Mouse (Mus musculus) forebrain, embryonic 11.5 days (tissue): ENCODE measurements at regions not wholly inside any gene's neighbourhood (a gene's known extent, or its start where the extent isn't known, plus 50 kb on each side); places are given as distances from the start of the nearest gene placed in this dataset.

Experiments
- ATAC-seq: fragments of 200-750 bp; cut with Nextera tagmentation; replicated peaks from 2 replicates; pipeline ENCODE4 v1.8.0; 2017; ENCODE audit warnings: moderate TSS enrichment; ENCODE audit not compliant: low FRiP score
- DNase-seq: peaks from one replicate; pipeline ENCODE4 v3.0.0-alpha.2; 2017; ENCODE audit warnings: low spot score
- H3K27ac ChIP-seq: fragments of 300-500 bp; sonication (generic); 2 replicates; pipeline ENCODE4 v1.5.1; 2014; ENCODE audit warnings: low read depth, low read length
- H3K27me3 ChIP-seq: fragments of 300-500 bp; sonication (generic); 2 replicates; pipeline ENCODE4 v1.6.1; 2014; ENCODE audit warnings: mild to moderate bottlenecking, low read length, mixed read lengths; ENCODE audit not compliant: control insufficient read depth, insufficient read depth
- H3K36me3 ChIP-seq: fragments of 300-500 bp; sonication (generic); 2 replicates; pipeline ENCODE4 v1.6.1; 2014; ENCODE audit warnings: mild to moderate bottlenecking, low read length, moderate library complexity, mixed read lengths; ENCODE audit not compliant: control insufficient read depth, insufficient read depth
- H3K4me1 ChIP-seq: fragments of 300-500 bp; sonication (generic); replicated peaks from 2 replicates; pipeline ENCODE4 v1.6.1; 2014; ENCODE audit warnings: low read length, mixed read lengths; ENCODE audit not compliant: control insufficient read depth, insufficient read depth
- H3K4me2 ChIP-seq: fragments of 300-500 bp; sonication (generic); 2 replicates; pipeline ENCODE4 v1.6.1; 2014; ENCODE audit warnings: low read depth, mild to moderate bottlenecking, low read length, moderate library complexity, mixed read lengths; ENCODE audit not compliant: severe bottlenecking
- H3K4me3 ChIP-seq: fragments of 300-500 bp; sonication (generic); 2 replicates; pipeline ENCODE4 v1.5.1; 2014; ENCODE audit warnings: low read depth, low read length
- H3K9ac ChIP-seq: fragments of 300-500 bp; sonication (generic); 2 replicates; pipeline ENCODE4 v1.6.1; 2014; ENCODE audit warnings: low read length
- H3K9me3 ChIP-seq: fragments of 300-500 bp; sonication (generic); 2 replicates; pipeline ENCODE4 v1.6.1; 2016; ENCODE audit warnings: low read length, mixed read lengths; ENCODE audit not compliant: control insufficient read depth
- WGBS: fragments of 180-500 bp; shearing (Covaris S2); extraction: QIAGEN DNeasy Blood & Tissue Kit; methylation state at CpG from one replicate; pipeline ENCODE4 v1.1.7; 2014; 5-methylcytosine and 5-hydroxymethylcytosine counted together

GRCm38 (mm10) chr1:125176124-125176937 lies 259.2 kb downstream of the Actr3 start:
- no peaks in the 10 kb centered on the region for H3K9me3 ChIP-seq
- no peak overlapping the region for H3K27ac ChIP-seq
- H3K9ac ChIP-seq: no peak overlapping the region
- H3K27me3 ChIP-seq: no peaks in the 10 kb centered on the region
- H3K36me3 ChIP-seq: no peaks in the 10 kb centered on the region
- DNase-seq (no peak), ATAC-seq (no peak)
- H3K4me2 ChIP-seq: no peak overlapping the region
- WGBS: 91% methylated on average over 15 of the region's 15 CpGs
- H3K4me1 ChIP-seq: no peaks in the 10 kb centered on the region
- H3K4me3 ChIP-seq: no peak overlapping the region

DNA sequence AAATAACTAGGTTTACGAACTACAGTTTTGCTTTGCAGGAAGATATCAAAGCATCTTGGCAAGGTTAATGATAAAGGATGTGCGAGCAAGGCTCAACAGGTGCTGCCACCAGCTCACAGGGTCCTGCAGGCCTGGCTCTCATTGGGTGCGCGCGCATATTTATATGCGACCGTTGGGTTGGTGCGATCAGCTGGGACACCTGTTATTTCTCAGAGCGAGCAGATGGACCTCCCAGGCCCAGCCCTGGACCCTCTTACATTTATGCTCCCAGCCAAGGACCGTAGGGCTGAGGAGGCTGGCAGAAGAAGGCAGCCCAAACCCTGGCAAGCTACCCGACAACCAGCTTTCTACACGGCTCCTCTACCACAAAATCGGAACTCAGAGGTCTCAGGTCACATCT lies 260.8 kb downstream of the Actr3 start:
- no peaks in the 10 kb centered on the region for H3K4me1 ChIP-seq
- WGBS: 90% methylated on average over 13 of the region's 13 CpGs

DNA sequence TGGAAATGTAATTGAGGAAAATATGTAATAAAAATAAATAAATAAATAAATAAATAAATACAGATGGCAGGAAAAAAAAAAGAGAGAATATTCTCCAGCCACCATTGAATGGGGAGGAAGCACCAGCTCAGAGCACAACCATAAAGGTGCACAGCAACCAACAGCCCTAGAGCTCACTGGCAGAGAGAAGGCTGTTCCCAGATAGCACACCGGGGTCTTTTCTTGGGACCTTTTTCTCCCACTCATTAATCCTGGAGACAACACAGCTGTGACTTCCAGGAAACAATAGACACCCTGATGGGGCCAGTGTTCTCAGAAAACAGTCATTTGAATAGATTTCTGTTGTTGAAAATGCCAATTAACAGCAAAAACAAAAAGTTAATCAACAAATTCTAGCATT lies 263.1 kb downstream of the Actr3 start:
- H3K9ac ChIP-seq: no peak overlapping the region
- no peaks in the 10 kb centered on the region for H3K36me3 ChIP-seq
- no peak overlapping the region for H3K4me2 ChIP-seq
- H3K4me1 ChIP-seq: no peaks in the 10 kb centered on the region
- no peaks in the 10 kb centered on the region for H3K27me3 ChIP-seq
- DNase-seq (no peak), ATAC-seq (no peak; the same call in 1 of the 2 replicates)
- 23% methylated on average over 1 of the region's 1 CpGs for WGBS
- no peak overlapping the region for H3K27ac ChIP-seq
- H3K4me3 ChIP-seq: no peak overlapping the region
- no peaks in the 10 kb centered on the region for H3K9me3 ChIP-seq

More for the DNA sequence above, 260.8 kb downstream of the Actr3 start:
- no peak for DNase-seq
- no peak for ATAC-seq
- Histone ChIP-seq H3K4me2 (no peak overlapping the region), H3K36me3 (no peaks in the 10 kb centered on the region), H3K9ac (no peak overlapping the region), H3K4me3 (no peak overlapping the region), H3K27ac (no peak overlapping the region), H3K9me3 (no peaks in the 10 kb centered on the region), H3K27me3 (no peaks in the 10 kb centered on the region)

- H3K36me3 ChIP-seq: no peaks in the 10 kb centered on the region
- H3K27me3 ChIP-seq: no peaks in the 10 kb centered on the region
- H3K9ac ChIP-seq: no peak overlapping the region
- no peaks in the 10 kb centered on the region for H3K4me1 ChIP-seq
- ATAC-seq (no peak), DNase-seq (no peak)
- H3K4me3 ChIP-seq: no peak overlapping the region
- 92% methylated on average over 1 of the region's 1 CpGs for WGBS
- H3K27ac ChIP-seq: no peak overlapping the region
- H3K4me2 ChIP-seq: no peak overlapping the region
- no peaks in the 10 kb centered on the region for H3K9me3 ChIP-seq
These were observed 270.3 kb downstream of the Actr3 start for GRCm38 (mm10) chr1:125165226-125165625.

- Histone ChIP-seq H3K27ac (no peak overlapping the region), H3K9ac (no peak overlapping the region), H3K4me1 (no peaks in the 10 kb centered on the region), H3K4me2 (no peak overlapping the region), H3K4me3 (no peak overlapping the region), H3K9me3 (no peaks in the 10 kb centered on the region), H3K27me3 (no peaks in the 10 kb centered on the region), H3K36me3 (no peaks in the 10 kb centered on the region)
- 83% methylated on average over 4 of the region's 4 CpGs for WGBS
- DNase-seq: no peak
- no peak for ATAC-seq
These were observed 277.0 kb downstream of the Actr3 start for GRCm38 (mm10) chr1:125158481-125158880.

DNA sequence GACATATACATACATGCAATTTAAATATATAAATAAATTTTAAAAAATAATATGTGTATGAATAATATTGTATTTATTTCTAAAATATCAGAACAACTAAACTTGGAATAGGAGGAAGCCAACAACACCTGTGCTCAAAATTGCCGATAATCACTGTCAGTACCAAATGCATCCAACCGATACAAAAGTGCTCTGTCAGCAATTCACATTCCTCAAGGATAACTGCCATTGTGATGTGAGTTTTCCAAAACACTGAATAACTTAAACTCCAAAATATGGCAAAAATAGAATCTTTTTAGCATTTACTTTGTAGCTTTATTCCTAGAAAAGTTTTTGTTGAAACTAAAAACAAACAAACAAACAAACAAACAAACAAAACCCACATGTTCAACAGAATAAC lies 279.4 kb downstream of the Actr3 start:
- DNase-seq: no peak
- Histone ChIP-seq H3K4me3 (no peak overlapping the region), H3K36me3 (no peaks in the 10 kb centered on the region), H3K27ac (no peak overlapping the region), H3K9ac (no peak overlapping the region), H3K4me1 (no peaks in the 10 kb centered on the region), H3K27me3 (no peaks in the 10 kb centered on the region), H3K4me2 (no peak overlapping the region), H3K9me3 (no peaks in the 10 kb centered on the region)
- ATAC-seq: no peak
- 93% methylated on average over 2 of the region's 2 CpGs for WGBS

DNA sequence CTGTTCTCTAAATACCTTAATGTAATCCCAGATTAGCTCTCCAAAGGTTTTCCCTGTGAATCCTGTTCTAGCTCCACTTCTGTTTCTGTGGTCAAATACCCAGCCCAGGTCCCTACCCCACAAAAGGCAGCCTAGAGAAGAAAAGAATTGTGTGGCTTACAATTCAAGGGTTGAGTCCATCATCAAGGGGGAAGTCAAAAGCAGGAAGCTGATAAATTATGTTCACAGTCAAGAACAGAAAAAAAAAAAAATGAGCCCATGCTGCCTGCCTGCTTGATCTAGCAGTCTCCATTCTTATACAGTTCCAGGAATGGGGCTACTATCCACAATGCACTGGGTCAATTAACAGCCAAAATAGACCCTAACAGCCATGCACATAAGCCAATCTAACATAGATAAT lies 285.7 kb downstream of the Actr3 start:
- Histone ChIP-seq H3K9ac (no peak overlapping the region), H3K27ac (no peak overlapping the region), H3K4me1 (no peaks in the 10 kb centered on the region), H3K4me3 (no peak overlapping the region), H3K4me2 (no peak overlapping the region), H3K27me3 (no peaks in the 10 kb centered on the region), H3K36me3 (no peaks in the 10 kb centered on the region), H3K9me3 (no peaks in the 10 kb centered on the region)
- DNase-seq (no peak), ATAC-seq (no peak)

GRCm38 (mm10) chr1:125123861-125124260 lies 311.7 kb downstream of the Actr3 start:
- Histone ChIP-seq H3K27me3 (no peaks in the 10 kb centered on the region), H3K9ac (no peak overlapping the region), H3K4me2 (no peak overlapping the region), H3K36me3 (no peaks in the 10 kb centered on the region), H3K9me3 (no peaks in the 10 kb centered on the region), H3K27ac (no peak overlapping the region), H3K4me1 (no peaks in the 10 kb centered on the region), H3K4me3 (no peak overlapping the region)
- 73% methylated on average over 3 of the region's 3 CpGs for WGBS
- no peak for ATAC-seq
- DNase-seq: no peak

DNA sequence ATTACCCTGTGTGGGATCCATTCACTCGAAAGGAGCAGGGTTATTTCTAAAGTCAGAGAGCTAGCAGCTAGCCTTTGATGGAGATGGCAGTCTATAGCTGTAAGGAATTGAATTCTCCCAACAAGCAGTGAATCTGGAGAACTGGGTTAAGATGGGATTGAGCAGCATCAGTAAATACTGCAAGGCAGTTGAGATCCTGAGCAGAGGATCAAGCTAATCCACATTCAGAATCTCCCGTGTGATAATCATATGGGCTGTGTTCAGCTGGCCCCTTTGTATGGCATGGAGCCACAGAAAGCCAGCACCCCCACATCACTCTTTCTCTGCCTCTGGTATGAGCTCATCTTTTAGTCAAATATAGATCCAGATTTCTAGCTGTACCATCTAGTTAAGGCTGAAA lies 334.9 kb downstream of the Actr3 start:
- Histone ChIP-seq H3K36me3 (no peaks in the 10 kb centered on the region), H3K4me1 (no peaks in the 10 kb centered on the region), H3K9ac (no peak overlapping the region), H3K27me3 (no peaks in the 10 kb centered on the region), H3K4me2 (no peak overlapping the region), H3K27ac (no peak overlapping the region), H3K9me3 (no peaks in the 10 kb centered on the region), H3K4me3 (no peak overlapping the region)
- DNase-seq: no peak
- ATAC-seq: no peak
- 81% methylated on average over 2 of the region's 2 CpGs for WGBS
